Mouse (Mus musculus): ENCODE data around the gene Tmem163.

Gene Tmem163

DNA sequence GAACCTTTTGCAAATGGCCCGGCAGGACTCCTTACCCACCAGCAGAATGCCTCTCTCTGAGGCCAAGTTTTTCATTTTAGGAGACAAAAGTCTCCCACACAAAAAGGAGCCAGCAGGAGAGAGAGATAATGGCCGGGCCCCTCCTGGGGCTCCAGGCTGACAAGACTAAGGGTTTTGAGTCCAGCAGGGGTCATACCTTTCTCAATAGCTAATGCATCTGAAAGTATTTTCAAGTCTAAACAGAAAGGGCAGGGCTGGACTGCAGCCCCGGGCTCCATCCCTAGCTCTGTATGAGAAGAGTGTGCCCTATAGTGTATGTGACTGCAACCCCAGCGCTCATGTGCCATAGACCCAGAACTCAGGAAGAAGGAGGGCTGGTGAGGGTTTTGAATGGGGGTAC is 103.7 kb downstream of the Tmem163 start:
- in situ Hi-C loops (cut with MseI, MboI) = no loop called here

DNA sequence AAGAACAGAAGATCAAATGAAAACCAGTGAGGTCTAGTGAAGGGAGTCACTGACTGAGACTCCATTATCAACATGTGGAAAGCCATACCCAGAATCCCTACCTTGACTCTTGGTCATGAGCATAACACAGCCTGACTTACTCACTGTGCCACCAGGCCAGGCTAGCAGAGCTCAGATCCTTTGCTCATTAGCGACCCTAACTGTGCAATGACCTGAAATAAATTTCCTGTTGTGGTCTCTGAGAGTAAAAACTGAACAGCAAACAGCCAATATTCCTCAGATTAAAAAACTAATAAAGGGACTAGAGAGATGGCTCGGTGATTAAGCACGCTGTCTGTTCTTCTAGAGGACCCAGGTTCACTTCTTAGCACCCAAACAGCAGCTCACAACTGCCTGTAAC is 106.2 kb downstream of the Tmem163 start:
- in situ Hi-C loops (cut with MseI, MboI) = no loop called here

DNA sequence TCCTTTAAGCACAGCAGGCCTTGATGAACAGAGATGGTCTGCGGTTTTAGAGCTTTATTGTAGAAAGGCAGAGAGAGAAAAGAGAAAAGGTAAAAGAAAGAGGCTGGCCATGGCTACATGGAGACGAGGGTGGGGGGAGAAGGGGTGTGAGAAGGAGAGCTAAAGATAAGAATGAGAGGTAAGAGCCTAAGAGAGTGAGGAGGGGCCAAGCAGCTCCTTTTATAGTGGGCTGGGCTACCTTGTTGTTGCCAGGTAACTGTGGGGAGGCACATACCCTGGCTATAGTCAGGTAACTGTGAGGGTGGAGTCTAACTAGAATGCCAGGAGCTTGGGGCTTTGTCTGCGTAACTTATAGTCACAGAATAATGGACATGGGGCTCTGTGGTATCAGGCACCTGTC is 110.7 kb downstream of the Tmem163 start:
- in situ Hi-C loops (cut with MseI, MboI) = no loop called here

DNA sequence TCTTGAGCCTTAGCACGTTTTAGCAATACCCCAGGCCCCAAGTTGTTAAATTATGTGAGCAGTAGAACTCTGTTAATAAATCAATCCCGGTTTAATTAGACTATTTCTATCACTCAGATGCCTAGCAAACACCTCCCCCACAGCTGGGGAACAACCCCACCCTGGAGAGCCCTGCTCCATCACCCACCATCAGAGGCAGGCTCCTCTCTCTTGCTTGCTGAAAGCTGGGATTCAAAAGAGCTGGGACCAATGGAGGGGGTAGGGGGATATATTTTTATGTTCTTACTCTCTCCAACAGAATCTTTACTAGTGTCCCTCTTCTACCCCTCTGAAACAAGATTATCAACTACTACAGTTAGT is 122.9 kb downstream of the Tmem163 start:
- in situ Hi-C loops (cut with MseI, MboI) = no loop called here

DNA sequence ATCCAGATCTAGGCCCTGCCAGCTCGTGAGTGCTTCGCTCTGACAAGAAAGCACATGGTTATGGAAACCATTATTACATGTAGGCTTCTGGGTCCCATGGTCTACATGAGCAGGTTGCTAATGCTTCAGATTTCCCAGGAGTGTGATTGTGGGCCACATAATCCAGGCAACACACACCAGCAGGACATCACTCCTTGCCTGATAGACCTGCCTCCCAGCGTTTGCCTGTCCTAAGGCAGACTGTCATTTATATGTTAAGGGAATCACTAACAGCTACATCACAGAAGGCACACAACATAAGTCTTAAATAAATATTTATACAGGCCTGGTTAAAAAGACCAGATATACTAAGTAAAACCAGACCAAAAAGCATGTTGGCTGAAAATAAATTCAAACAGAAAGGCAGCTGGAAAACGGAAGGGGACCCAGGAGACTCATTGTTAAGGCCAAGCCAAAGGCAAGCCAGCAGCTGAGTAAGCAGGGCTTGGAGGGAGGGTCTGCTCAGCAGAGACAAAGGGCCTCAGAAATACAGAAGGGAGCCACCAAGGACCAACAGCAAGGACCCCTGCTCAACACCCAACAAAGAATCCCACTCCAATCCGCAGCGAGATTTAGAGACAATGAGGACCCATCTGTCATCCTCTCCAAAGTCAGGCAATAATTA is 123.4 kb downstream of the Tmem163 start:
- in situ Hi-C loops (cut with MseI, MboI) = no loop called here

DNA sequence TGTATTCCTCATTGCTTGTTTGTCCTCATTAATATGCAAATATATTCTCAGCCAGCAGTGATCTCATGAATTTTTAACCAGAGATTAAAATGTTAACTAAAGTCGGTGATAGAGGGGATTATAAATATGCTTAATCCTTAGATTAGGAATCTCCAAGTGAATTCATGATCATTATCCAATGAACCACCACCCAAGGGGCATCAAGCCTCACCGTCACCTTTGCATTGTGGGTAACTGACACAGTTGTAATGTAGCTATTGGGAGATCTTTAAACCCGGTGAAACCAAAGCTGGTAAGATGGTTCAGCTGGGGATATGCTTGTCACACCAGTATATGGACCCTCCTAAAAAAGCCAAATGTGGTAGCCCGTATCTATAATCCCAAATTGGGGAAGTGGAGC is 131.3 kb downstream of the Tmem163 start:
- in situ Hi-C loops (cut with MseI, MboI) = no loop called here

DNA sequence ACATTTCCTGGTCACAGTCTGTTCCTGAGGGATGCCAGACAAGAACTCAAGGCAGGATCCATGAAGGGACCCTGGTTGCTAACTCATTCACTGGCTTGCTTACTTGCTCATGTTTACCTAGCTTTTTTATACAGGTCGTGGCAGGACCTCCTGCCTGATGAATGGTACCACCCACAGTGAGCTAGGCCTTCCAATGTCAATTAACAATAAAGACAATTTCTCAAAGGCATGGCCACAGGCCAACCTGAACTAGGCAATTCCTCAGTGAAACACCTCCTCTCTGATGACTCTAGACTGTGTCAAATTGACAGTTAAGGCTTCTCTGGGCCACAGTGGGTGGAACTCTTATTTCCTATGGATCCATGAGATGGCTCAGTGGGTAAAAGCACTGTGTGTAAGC is 136.6 kb downstream of the Tmem163 start:
- in situ Hi-C loops (cut with MseI, MboI) = no loop called here

DNA sequence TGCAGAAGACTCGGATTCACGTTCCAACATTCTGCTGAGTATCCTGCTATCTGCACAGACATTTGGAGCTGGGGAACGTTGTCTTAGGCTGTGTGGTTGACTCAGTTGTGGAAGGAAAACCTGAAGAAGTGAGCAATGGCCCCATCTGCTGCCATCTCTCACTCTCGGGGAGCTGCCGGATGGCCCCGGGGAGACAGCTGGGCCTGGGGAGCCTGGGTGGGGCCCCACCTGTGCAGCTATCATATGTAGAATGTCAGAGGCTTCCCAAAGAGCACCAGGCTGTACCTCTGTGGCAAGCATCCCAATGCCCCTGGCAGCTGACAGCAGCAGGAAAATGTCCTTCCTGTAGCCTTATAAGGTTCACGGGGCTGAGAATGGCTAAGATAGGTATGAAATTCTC is 137.4 kb downstream of the Tmem163 start:
- in situ Hi-C loops (cut with MseI, MboI) = no loop called here

DNA sequence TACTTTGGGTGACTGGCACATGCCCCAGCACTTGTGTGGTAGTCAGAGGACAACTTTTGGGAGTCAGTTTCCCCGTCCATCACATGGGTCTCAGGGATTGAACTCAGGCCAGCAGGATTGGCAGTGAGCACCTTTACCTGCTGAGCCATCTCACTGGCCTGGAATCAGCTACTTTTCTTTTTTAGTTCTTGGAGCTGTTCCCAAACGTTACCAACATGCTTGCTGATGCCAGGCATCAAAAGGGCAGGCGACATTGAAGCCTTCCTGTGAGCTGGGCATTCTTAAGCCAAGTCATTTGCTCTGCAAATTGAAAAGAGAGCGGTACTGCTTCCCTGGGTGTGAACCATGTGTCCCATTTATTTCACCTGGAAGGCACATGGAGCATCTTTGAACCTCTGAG is 137.8 kb downstream of the Tmem163 start:
- in situ Hi-C loops (cut with MseI, MboI) = no loop called here

DNA sequence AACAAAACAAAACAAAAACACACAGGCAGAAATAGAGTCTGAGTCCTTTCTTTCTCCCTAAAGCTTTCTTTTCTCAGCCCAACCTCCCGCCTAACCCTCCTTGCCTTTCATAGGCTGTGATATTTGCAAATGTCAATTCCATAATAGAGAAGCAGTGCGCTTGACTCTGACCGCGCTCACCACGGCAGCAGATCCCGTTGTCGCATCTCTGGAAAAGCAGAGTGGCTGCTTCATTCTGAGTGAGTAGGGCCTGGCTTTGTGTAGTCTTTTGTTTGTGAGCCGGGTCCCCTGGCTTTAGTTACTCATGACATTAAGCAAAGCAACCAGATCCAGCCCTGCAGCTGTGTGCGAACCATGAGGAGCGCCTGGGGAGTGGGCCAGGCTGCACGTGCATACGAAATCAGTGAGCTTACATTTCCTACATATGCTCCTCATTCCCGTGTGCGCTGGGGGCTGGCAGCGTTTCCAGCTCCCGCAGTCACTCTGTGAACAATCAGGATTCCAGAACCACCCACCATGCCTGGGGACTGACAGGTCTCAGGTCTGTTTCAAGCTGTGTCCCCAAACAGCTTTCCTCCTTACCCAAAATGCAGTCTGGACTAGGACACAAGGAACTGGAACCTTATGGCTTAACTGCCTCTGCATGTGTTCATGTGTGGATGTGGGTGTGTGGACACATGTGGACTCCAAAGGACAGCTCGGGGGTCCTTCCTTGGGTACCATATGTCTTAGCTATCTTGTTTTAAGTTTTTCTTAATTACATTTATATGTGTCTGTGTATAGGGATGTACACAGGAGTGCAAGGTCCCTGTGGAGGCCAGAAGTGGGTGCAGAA is 141.9 kb downstream of the Tmem163 start:
- in situ Hi-C loops (cut with MseI, MboI) = no loop called here

DNA sequence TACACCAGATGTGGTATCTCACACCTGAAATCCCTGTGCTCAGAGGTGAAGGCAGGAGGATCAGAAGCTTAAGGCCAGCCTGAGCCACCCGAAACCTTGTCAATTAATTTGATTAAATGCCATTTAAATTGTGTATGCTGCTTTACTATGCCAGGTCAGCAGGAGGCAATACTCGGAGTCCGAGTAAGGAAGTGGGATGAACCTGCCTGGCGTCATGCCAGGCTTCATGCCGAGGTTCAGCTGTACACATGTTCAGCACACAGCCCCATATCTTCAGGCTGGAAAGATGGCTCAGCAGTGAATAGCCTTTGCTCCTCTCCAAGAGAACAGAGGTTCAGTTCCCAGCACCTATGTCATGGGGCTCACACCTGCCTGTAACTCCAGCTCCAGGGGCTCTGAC is 142.9 kb downstream of the Tmem163 start:
- in situ Hi-C loops (cut with MseI, MboI) = no loop called here

DNA sequence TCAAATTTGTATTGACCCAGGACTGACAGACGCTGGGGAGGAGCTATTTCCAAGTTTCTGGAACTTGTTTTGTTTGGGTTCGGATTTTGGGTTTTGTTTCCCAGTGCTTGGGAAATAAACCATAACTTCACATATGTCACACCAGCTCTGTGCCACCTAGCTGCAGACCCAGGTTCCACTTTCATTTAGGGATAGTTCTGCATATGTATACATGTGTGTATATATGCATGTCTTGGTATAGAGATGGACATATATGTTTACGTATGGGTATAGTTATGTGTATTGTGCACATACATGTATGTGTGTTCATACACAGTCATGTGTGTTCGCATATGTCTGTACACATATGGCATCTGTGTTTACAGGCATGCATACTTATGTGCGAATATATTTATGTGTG is 147.6 kb downstream of the Tmem163 start:
- in situ Hi-C loops (cut with MseI, MboI) = no loop called here

DNA sequence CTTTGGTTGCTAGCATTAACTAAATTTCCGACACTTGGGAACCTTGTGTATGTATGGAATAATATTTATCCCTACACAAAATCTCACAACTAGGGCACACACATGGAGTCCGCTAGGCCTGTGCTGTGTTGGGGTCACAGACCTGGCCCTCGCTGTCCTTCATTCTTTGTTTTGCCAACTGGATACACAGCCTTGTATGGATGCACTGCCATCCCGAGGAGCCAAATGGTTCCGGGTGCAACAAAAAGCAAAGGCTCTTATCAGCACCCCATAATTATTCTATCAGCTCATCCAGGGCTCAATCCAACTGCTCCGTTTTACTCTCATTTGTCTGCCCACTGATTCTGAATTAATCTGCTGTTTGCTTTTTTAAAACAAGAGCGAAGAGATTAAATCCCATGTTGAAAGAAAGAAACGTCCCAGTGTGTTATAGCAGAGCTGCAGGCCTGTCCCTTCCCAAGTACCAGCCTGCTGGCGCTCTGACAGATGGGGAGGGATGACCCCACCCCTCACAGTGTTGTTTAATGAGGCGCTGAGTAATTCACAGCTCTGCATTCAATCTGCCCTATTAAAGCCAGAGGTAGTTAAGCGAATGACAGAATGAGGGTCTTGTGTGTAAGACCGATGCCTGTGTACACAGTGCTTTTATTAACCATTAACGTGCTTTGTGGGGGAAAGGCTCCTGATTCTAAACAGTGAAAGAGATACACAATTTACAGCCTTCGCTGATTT is 148.3 kb downstream of the Tmem163 start:
- in situ Hi-C loops (cut with MseI, MboI) = no loop called here

DNA sequence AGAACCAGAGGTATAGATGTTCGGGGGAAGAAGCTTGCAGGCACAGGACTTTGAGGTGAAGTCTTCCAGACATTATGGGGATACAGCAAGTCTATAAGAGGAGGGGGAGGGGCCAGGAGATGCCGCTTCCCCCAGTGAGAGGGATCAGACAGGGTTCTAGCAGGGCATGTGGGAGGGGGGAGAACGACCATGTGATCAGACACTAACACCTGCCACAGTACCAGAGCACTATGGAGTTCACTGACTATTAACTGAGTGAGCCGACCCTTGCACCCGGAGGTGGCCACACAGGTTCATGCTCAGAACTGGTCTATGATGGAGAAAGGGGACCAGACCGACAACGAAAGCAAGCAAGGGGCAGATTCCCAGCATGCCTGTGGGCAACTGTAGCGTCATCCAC is 156.0 kb downstream of the Tmem163 start:
- in situ Hi-C loops (cut with MseI, MboI) = no loop called here

DNA sequence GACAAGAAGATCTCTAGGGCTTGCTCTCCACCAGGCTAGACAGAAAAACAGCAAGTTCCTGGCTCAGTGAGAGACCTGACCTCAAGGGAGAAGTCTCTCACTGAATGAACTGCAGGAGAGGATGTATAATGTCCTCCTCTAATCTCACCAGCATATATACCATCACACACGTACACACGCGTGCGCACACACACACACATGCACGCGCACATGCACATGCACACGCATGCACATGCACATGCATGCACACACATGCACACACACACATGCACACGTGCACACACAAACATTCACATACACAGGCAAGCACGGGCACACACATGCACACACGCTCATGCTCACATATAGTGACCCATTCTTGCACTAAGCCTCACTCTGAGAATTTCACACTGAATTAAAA is 164.5 kb downstream of the Tmem163 start:
- in situ Hi-C loops (cut with MseI, MboI) = no loop called here

DNA sequence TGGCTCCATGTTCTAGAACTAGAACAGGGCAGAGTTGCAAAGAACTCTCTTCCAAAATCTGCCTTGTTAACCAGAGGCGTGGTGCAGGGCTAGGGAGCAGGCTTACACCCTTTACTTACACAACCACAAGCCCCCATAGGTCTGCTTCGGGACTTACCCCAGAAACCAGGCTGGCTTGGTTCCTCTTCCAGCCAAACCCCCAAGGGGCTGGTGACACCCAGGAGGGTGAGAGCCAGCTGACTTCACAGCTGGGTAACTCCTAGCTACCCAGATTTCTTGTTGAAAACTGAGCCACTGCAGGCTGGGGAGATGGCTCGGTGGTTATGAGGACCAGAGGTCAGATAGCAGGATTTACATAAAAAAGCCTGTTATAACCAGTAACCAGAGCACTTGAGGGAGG is 164.9 kb downstream of the Tmem163 start:
- in situ Hi-C loops (cut with MseI, MboI) = no loop called here

DNA sequence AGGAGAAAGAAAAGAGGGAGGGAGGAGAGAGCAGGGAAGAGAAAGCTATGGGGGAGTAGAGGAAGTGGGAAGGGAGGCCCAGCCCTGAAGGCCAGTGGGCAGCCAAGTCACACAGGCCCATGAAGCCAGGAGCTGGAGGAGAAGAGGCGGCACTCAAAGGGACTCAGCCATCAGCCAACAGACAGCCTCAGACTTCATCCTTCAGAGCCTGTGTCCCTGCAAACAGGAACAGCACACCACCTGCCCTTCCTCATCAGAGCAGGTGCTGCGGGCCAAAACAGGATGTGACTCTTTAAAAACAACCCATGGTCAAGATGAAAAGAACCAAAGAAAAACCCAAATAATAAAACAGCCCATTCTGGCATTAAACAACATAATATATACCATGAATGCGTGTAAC is 165.7 kb downstream of the Tmem163 start:
- in situ Hi-C loops (cut with MseI, MboI) = no loop called here

DNA sequence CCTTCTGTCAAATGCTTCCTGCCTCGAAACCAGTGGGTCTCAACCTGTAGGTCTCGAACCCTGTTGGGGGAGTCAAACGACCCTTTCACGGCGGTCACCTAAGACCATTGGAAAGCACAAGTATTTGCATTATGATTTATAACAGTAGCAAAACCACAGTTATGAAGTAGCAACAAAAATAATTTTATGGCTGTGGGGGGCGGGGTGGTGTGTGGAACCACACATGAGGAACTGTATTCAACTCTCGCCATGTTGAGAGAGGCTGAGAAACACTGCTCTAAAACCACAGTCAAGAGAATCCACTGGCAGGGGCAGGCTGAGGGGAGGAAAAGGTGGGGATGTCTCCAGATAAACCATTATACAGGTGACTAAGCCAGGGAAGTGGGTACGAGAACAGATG is 166.2 kb downstream of the Tmem163 start:
- in situ Hi-C loops (cut with MseI, MboI) = no loop called here

DNA sequence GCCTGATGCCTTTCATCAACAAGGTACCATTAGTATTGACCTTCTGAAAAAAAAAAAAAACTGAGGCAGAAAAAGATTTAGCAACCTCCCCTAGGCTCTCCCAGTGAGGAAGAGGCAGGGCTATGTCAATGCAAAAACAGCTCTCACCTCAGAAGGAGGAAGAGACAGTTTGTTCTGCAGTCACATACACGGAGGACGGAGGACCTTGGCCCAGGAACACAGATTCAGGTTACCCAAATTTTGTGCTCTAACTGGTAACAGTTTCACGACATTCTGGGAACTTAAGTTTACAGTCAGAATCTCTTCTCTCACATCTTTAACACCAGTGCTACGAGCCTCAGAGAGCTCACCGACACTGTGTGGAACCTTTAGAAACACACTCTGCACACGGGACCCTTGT is 166.6 kb downstream of the Tmem163 start:
- in situ Hi-C loops (cut with MseI, MboI) = no loop called here

DNA sequence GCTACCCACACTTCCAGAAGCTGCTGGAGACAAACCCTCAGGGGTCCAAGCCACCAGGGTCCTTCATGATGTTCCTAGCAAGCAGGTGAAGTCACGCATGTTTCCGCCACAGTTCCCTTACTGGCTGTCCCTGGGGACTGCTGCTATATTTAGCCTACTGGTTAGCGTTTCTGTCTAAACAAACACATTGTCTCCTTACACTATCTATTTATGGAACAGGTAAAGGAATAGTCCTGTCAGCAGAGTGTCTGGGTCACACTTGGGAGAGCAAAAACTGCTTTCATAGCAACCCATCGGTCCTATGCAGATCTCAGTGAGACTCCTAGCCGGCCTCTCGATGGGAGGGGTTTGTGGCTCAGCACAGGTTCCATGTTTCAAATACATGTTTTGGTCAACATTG is 168.0 kb downstream of the Tmem163 start:
- in situ Hi-C loops (cut with MseI, MboI) = no loop called here

DNA sequence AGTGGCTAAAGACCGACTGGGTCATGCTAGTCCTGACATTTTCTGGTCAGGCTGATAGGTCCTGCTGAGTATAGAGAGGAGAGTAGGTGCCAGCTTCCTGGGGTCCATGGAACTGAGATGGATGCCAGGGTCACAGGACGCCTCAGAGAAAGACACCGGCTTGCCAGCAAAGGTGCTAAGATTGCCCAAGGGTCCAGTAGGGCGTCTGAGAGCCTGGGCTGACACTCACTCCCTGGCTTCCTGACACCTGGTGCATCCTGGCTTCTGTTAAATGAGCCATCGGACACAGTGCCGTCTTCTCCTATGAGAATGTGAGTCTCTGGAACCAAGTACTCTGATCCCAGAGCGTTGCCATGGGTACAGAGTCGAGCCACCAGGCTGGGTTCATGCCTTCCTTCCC is 170.4 kb downstream of the Tmem163 start:
- in situ Hi-C loops (cut with MseI, MboI) = no loop called here

DNA sequence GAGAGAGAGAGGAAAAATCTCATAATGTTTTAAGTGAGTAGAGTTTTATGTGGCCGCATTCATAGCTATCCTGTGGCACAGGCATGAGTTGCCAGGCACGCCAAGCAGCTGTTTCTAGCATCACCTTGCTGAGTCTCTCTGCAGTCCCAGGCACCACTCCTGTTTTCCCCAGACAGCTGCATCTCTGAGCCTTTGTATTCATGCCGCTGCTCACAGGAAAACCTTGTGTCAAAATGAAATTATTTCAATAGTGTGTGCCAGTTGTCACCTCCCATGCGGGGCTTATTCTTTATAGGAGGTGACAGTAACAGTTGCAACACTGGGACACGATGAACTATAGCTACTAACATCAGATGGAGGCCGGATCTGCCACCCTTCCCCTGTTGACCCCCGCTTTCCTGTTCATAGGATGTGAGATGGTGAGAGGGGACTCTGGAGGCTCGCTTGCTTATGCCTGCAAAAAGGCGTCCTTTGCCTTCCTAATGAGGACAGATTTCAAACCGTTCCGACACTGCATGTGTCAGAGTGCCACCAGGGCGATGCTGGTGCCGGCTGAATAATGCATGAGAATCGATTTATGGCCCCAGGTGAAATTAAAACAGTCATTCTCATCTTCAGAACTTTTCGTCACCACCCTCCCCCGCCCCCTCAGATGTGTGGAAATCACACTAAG is 171.1 kb downstream of the Tmem163 start:
- in situ Hi-C loops (cut with MseI, MboI) = no loop called here
